Mouse (Mus musculus) lung, embryonic 14.5 days (tissue): ENCODE measurements around the gene Wdfy1. TPM values are rescaled to one million over a fixed set of nuclear protein-coding genes. Genes with fewer than 3 reads are reported as not detected.

Experiments
- ATAC-seq: fragments of 200-750 bp; cut with Nextera tagmentation; 2 replicates; pipeline ENCODE4 v1.8.0; 2017; ENCODE audit warnings: mild to moderate bottlenecking, moderate TSS enrichment, moderate library complexity; ENCODE audit not compliant: insufficient read depth
- DNase-seq: peaks from one replicate; pipeline ENCODE4 v3.0.0-alpha.2; 2015
- H3K27ac ChIP-seq: fragments of 300-500 bp; sonication (generic); 2 replicates; pipeline ENCODE4 v1.5.1; 2014; ENCODE audit warnings: low read depth, mild to moderate bottlenecking, moderate library complexity
- H3K27me3 ChIP-seq: fragments of 300-500 bp; sonication (generic); 2 replicates; pipeline ENCODE4 v1.6.1; 2014; ENCODE audit warnings: low read length, control low read depth; ENCODE audit not compliant: insufficient read depth
- H3K36me3 ChIP-seq: fragments of 300-500 bp; sonication (generic); 2 replicates; pipeline ENCODE4 v1.6.1; 2014; ENCODE audit warnings: control low read depth; ENCODE audit not compliant: insufficient read depth
- H3K4me1 ChIP-seq: fragments of 300-500 bp; sonication (generic); 2 replicates; pipeline ENCODE4 v1.6.1; 2014; ENCODE audit warnings: antibody characterized with exemption, control low read depth; ENCODE audit not compliant: insufficient read depth
- H3K4me2 ChIP-seq: fragments of 300-500 bp; sonication (generic); 2 replicates; pipeline ENCODE4 v1.6.1; 2014; ENCODE audit warnings: mild to moderate bottlenecking
- H3K4me3 ChIP-seq: fragments of 300-500 bp; sonication (generic); 2 replicates; pipeline ENCODE4 v1.5.1; 2014; ENCODE audit warnings: low read depth, low read length
- H3K9ac ChIP-seq: fragments of 300-500 bp; sonication (generic); 2 replicates; pipeline ENCODE4 v1.6.1; 2014
- H3K9me3 ChIP-seq: fragments of 300-500 bp; sonication (generic); 2 replicates; pipeline ENCODE4 v1.6.1; 2016; ENCODE audit warnings: low read depth, low read length, control low read depth
- CTCF ChIP-seq: IDR thresholded peaks from 2 replicates; pipeline ENCODE4 v1.5.1; 2016; ENCODE audit warnings: antibody characterized with exemption, low read depth
- WGBS: fragments of 180-500 bp; shearing (Covaris S2); extraction: QIAGEN DNeasy Blood & Tissue Kit; methylation state at CpG from one replicate; pipeline ENCODE4 v1.1.7; 2014; 5-methylcytosine and 5-hydroxymethylcytosine counted together
- polyA plus RNA-seq: library from polyadenylated mRNA; unstranded; fragments of >200 nt; fragmentation: Nextera tagmentation; extraction: Ambion mirVana; gene quantifications from 2 replicates; pipeline ENCODE4 v1.2.1, GENCODE M21; 2014

The Wdfy1 gene
- polyA plus RNA-seq, 1 experiment from 2014 or later, result 39.9 TPM

GRCm38 (mm10) chr1:79743385-79743784, 32.6 kb downstream of the Wdfy1 start:
- H3K4me3 ChIP-seq, result no peak overlapping the region

GRCm38 (mm10) chr1:79742949-79743348, 33.0 kb downstream of the Wdfy1 start:
- ATAC-seq (no peak), DNase-seq (no peak)
- WGBS, result 90% methylated on average over 7 of the region's 7 CpGs
- no peak for TF ChIP-seq CTCF
- Histone ChIP-seq H3K4me3 (no peak overlapping the region), H3K27me3 (no peaks in the 10 kb centered on the region), H3K4me1 (no peaks in the 10 kb centered on the region), H3K36me3 (no peaks in the 10 kb centered on the region), H3K4me2 (no peak overlapping the region), H3K27ac (no peak overlapping the region), H3K9me3 (no peaks in the 10 kb centered on the region), H3K9ac (no peak overlapping the region)

More at GRCm38 (mm10) chr1:79743385-79743784, 32.6 kb downstream of the Wdfy1 start:
- H3K4me2 ChIP-seq, result no peak overlapping the region
- no peak overlapping the region for H3K9ac ChIP-seq
- TF ChIP-seq CTCF, result no peak
- WGBS, result 94% methylated on average over 1 of the region's 1 CpGs
- no peaks in the 10 kb centered on the region for H3K36me3 ChIP-seq
- ATAC-seq, result no peak
- no peaks in the 10 kb centered on the region for H3K4me1 ChIP-seq
- DNase-seq, result no peak
- no peaks in the 10 kb centered on the region for H3K9me3 ChIP-seq
- no peaks in the 10 kb centered on the region for H3K27me3 ChIP-seq
- no peak overlapping the region for H3K27ac ChIP-seq

- no peak overlapping the region for H3K4me3 ChIP-seq
- WGBS, result 76% methylated on average over 4 of the region's 4 CpGs
Measured at GRCm38 (mm10) chr1:79741002-79741401, 34.9 kb downstream of the Wdfy1 start.

GRCm38 (mm10) chr1:79739726-79740125, 36.2 kb downstream of the Wdfy1 start:
- no peak overlapping the region for H3K9ac ChIP-seq
- H3K27me3 ChIP-seq, result no peaks in the 10 kb centered on the region
- 93% methylated on average over 2 of the region's 2 CpGs for WGBS
- H3K4me3 ChIP-seq, result no peak overlapping the region
- H3K4me1 ChIP-seq, result no peaks in the 10 kb centered on the region
- no peak overlapping the region for H3K4me2 ChIP-seq
- no peak overlapping the region for H3K27ac ChIP-seq
- no peaks in the 10 kb centered on the region for H3K9me3 ChIP-seq
- no peaks in the 10 kb centered on the region for H3K36me3 ChIP-seq
- DNase-seq (no peak), ATAC-seq (no peak)
- no peak for TF ChIP-seq CTCF

More at GRCm38 (mm10) chr1:79741002-79741401, 34.9 kb downstream of the Wdfy1 start:
- H3K9me3 ChIP-seq, result no peaks in the 10 kb centered on the region
- no peak overlapping the region for H3K4me2 ChIP-seq
- DNase-seq (peak; percentile 19), ATAC-seq (peak; percentile 73; the same call in 1 of the 2 replicates)
- no peak for TF ChIP-seq CTCF
- H3K4me1 ChIP-seq, result no peaks in the 10 kb centered on the region
- H3K36me3 ChIP-seq, result no peaks in the 10 kb centered on the region
- H3K27me3 ChIP-seq, result no peaks in the 10 kb centered on the region
- H3K9ac ChIP-seq, result no peak overlapping the region
- H3K27ac ChIP-seq, result no peak overlapping the region

- Histone ChIP-seq H3K4me3 (no peak overlapping the region), H3K36me3 (0 out of 2 replicates have a peak, but pooled peaks cover 4% of the 10 kb centered on the region), H3K4me1 (no peaks in the 10 kb centered on the region), H3K4me2 (no peak overlapping the region), H3K27me3 (no peaks in the 10 kb centered on the region), H3K9me3 (no peaks in the 10 kb centered on the region), H3K27ac (no peak overlapping the region), H3K9ac (no peak overlapping the region)
- TF ChIP-seq CTCF, result no peak
- ATAC-seq (no peak), DNase-seq (no peak)
- 95% methylated on average over 3 of the region's 3 CpGs for WGBS
Measured at GRCm38 (mm10) chr1:79736408-79736807, 39.5 kb downstream of the Wdfy1 start.

- DNase-seq, result no peak
- Histone ChIP-seq H3K4me3 (no peak overlapping the region), H3K4me1 (no peaks in the 10 kb centered on the region), H3K9me3 (no peaks in the 10 kb centered on the region), H3K36me3 (0 out of 2 replicates have a peak, but pooled peaks cover 4% of the 10 kb centered on the region), H3K27me3 (no peaks in the 10 kb centered on the region), H3K27ac (no peak overlapping the region), H3K9ac (no peak overlapping the region), H3K4me2 (no peak overlapping the region)
- 74% methylated on average over 5 of the region's 5 CpGs for WGBS
- no peak for ATAC-seq
- TF ChIP-seq CTCF, result 0 out of 2 replicates have a peak, but pooled peaks have one; percentile 10
Measured at GRCm38 (mm10) chr1:79734794-79735193, 41.1 kb downstream of the Wdfy1 start.

- H3K27ac ChIP-seq, result no peak overlapping the region
- no peak for TF ChIP-seq CTCF
- ATAC-seq (no peak), DNase-seq (no peak)
- no peak overlapping the region for H3K9ac ChIP-seq
- peaks cover 7% of the 10 kb centered on the region; the same call in 1 of the 2 replicates for H3K36me3 ChIP-seq
- H3K4me1 ChIP-seq, result no peaks in the 10 kb centered on the region
- WGBS, result 81% methylated on average over 13 of the region's 13 CpGs
- H3K9me3 ChIP-seq, result no peaks in the 10 kb centered on the region
- no peak overlapping the region for H3K4me3 ChIP-seq
- H3K4me2 ChIP-seq, result no peak overlapping the region
- H3K27me3 ChIP-seq, result no peaks in the 10 kb centered on the region
Measured at GRCm38 (mm10) chr1:79714152-79714923, 61.6 kb downstream of the Wdfy1 start.
